Mouse (Mus musculus) hindbrain, embryonic 12.5 days (tissue): ENCODE data around the gene Gpr135. TPM values are rescaled to one million over a fixed set of nuclear protein-coding genes. Genes with fewer than 3 reads are reported as not detected.

Experiments
- polyA plus RNA-seq: library from polyadenylated mRNA; unstranded; fragments of >200 nt; fragmentation: Nextera tagmentation; extraction: Ambion mirVana; gene quantifications from 2 replicates; pipeline ENCODE4 v1.2.1, GENCODE M21; 2016

Gene Gpr135
- polyA plus RNA-seq, 1 experiment from 2014 or later = 1.7 TPM

Other genes with a start within 250 kb of the Gpr135 start
- gene Daam1, start 240.0 kb downstream of the Gpr135 start, polyA plus RNA-seq = 17.4 and 19.3 TPM in 2 replicates
- gene L3hypdh, start 14.3 kb upstream of the Gpr135 start, polyA plus RNA-seq = 11.1 and 11.4 TPM in 2 replicates
- 91.5 and 98.2 TPM in 2 replicates for gene Jkamp, start 14.5 kb upstream of the Gpr135 start, polyA plus RNA-seq
- 0.08 TPM in 1 of 2 replicates, not detected in the other for gene Ccdc175, start 113.9 kb upstream of the Gpr135 start, polyA plus RNA-seq